Mouse (Mus musculus): ENCODE data around the gene Ubtd1. TPM values are rescaled to one million over a fixed set of nuclear protein-coding genes. Genes with fewer than 3 reads are reported as not detected.

Ubtd1 gene
- polyA plus RNA-seq, 1 experiment from 2014 or later: 9.9 TPM

DNA sequence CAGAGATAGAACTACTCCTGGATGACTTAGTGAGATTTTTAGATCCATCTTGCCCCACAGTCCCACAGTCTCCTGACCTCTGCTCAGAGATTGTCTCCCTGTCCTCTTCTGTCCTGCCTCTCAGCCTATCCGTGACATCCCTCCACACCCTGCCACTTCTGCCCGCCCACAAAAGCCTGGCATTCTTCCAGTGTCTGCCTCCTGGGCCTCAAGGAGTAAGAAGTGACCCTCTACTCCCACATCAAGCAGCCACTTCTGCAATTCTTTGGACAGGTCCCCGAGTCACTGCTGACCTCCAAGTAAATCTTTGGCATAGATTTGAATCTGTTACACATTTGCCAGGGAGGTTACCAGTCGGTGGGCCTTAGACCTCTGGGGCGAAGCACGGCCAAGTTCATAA is 72.7 kb downstream of the Ubtd1 start:
- Histone ChIP-seq H3K4me3 (ENCODE audit: low read depth, low read length) (no peak overlapping the region), H3K27me3 (replicated peaks; ENCODE audit: control insufficient read depth, insufficient read depth, low read length) (no peaks in the 10 kb centered on the region), H3K4me1 (replicated peaks; ENCODE audit: control insufficient read depth, insufficient read depth, low read length) (no peaks in the 10 kb centered on the region), H3K9ac (ENCODE audit: low read length) (no peak overlapping the region), H3K4me2 (ENCODE audit: low read length) (no peak overlapping the region), H3K27ac (ENCODE audit: low read depth) (no peak overlapping the region), H3K9me3 (ENCODE audit: control insufficient read depth, low read length) (no peaks in the 10 kb centered on the region), H3K36me3 (ENCODE audit: control insufficient read depth, insufficient read depth, low read length) (no peaks in the 10 kb centered on the region)
- ATAC-seq (replicated peaks; ENCODE audit: low FRiP score, low TSS enrichment, low read depth) (no peak), DNase-seq (ENCODE audit: low spot score) (no peak)
- 74% methylated on average over 6 of the region's 6 CpGs for WGBS

DNA sequence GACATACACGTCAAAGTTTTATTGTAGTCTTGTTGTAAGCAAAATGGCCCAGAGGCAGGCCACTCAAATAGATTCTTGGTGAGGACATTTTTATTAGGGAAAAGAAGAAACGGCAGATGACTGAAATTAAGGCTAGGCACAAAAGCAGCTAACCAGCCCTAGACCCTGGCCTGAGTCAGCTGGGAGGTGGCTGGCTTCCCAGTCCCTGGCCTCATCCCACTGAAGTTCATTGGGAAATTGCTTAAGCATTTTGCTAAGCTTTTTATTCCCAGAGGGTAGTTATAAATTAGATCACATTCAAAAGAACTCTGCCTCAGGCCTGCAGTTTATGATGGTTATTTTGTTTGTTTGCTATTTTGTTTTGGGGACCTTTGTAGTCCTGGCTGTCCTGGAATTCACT is 74.3 kb downstream of the Ubtd1 start:
- no peak overlapping the region for H3K4me3 ChIP-seq (ENCODE audit: low read depth, low read length)
- 76% methylated on average over 2 of the region's 2 CpGs for WGBS
- no peaks in the 10 kb centered on the region for H3K4me1 ChIP-seq (replicated peaks; ENCODE audit: control insufficient read depth, insufficient read depth, low read length)
- no peaks in the 10 kb centered on the region for H3K36me3 ChIP-seq (ENCODE audit: control insufficient read depth, insufficient read depth, low read length)
- DNase-seq (ENCODE audit: low spot score): no peak
- no peak overlapping the region for H3K9ac ChIP-seq (ENCODE audit: low read length)
- H3K27ac ChIP-seq (ENCODE audit: low read depth): no peak overlapping the region
- no peak overlapping the region for H3K4me2 ChIP-seq (ENCODE audit: low read length)
- no peaks in the 10 kb centered on the region for H3K27me3 ChIP-seq (replicated peaks; ENCODE audit: control insufficient read depth, insufficient read depth, low read length)
- no peaks in the 10 kb centered on the region for H3K9me3 ChIP-seq (ENCODE audit: control insufficient read depth, low read length)
- no peak for ATAC-seq (replicated peaks; ENCODE audit: low FRiP score, low TSS enrichment, low read depth)

DNA sequence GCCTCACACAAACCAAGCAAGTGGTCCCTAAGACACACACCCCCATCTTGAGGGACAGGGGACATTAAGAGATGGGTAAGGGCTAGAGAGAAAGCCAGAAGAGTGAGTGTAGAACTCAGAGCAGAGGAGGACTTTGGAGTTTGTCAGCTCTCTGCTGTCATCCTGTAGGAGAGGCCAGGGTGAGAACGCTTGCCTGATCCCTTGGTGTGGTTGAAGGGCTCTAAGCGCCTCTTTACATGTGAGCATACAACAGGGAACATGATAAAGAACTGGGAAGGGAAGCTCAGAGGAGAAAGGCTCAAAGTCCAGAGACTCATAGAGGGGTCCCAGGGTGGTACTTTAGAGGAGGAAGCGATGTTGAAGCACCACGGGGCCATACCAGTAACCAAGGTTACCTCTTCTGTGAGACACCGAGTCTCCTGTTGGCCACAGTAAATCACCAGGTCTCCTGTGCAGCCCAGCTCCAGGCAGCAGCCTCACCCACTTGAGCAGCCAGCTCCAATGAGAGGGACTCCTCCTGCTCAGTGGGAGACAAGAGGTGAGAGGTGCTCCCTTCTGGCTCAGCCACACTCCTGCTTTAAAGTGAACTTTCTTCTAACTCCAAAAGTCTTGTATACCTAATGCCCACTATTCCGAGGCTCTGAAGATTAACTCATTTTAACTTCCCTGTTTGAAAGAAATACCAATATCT is 75.3 kb downstream of the Ubtd1 start:
- Histone ChIP-seq H3K9ac (ENCODE audit: low read length) (no peak overlapping the region), H3K4me2 (ENCODE audit: low read length) (no peak overlapping the region), H3K4me3 (ENCODE audit: low read depth, low read length) (no peak overlapping the region), H3K27me3 (replicated peaks; ENCODE audit: control insufficient read depth, insufficient read depth, low read length) (no peaks in the 10 kb centered on the region), H3K36me3 (ENCODE audit: control insufficient read depth, insufficient read depth, low read length) (no peaks in the 10 kb centered on the region), H3K9me3 (ENCODE audit: control insufficient read depth, low read length) (no peaks in the 10 kb centered on the region), H3K27ac (ENCODE audit: low read depth) (no peak overlapping the region), H3K4me1 (replicated peaks; ENCODE audit: control insufficient read depth, insufficient read depth, low read length) (no peaks in the 10 kb centered on the region)
- 77% methylated on average over 6 of the region's 6 CpGs for WGBS
- DNase-seq (ENCODE audit: low spot score) (peak; percentile 46), ATAC-seq (replicated peaks; ENCODE audit: low FRiP score, low TSS enrichment, low read depth) (no peak)

DNA sequence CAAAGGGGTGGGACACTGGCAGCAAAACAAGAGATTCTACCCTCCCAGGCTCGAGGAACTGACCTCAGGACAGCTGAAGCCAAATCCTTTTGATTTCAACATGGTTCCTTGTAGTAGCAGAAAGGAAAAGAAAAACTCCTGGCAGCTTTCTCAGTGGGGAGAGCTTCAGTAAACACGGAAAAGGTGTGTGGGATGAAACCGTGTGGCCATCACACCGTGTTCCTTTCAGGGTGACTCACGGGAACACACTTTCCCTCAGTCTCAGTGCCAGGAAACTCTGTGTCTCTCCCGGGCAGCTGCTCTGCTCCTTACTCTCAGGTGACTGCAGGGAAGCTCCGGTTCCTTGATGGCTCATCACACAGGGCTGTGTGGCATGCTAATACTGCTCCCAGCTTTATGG is 76.9 kb downstream of the Ubtd1 start:
- ATAC-seq (replicated peaks; ENCODE audit: low FRiP score, low TSS enrichment, low read depth): no peak
- 63% methylated on average over 7 of the region's 7 CpGs for WGBS

DNA sequence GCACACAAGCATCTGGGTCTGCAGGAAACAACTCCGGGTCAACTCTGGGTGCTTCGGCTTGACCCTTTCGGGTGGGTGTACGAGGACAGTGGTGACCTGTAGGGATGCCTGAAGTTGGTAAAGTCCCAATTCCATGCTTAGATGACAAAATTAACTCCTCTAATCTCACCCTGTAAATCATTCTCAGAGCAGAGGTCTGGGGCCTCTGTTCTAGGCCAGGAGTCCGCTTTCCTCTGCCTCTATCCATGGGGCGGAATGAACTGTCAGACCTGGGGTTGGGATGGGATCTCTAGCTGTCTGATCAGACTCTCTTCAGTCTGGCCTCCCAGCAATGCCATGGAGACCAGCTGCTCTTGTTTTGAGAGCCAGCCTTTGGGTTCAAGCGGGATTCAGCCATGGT is 79.9 kb downstream of the Ubtd1 start:
- H3K4me2 ChIP-seq (ENCODE audit: low read length): no peak overlapping the region
- H3K9me3 ChIP-seq (ENCODE audit: control insufficient read depth, low read length): no peaks in the 10 kb centered on the region
- H3K27ac ChIP-seq (ENCODE audit: low read depth): no peak overlapping the region
- no peak for ATAC-seq (replicated peaks; ENCODE audit: low FRiP score, low TSS enrichment, low read depth)
- 89% methylated on average over 7 of the region's 7 CpGs for WGBS
- H3K27me3 ChIP-seq (replicated peaks; ENCODE audit: control insufficient read depth, insufficient read depth, low read length): no peaks in the 10 kb centered on the region
- no peak overlapping the region for H3K4me3 ChIP-seq (ENCODE audit: low read depth, low read length)
- no peak for DNase-seq (ENCODE audit: low spot score)
- no peaks in the 10 kb centered on the region for H3K4me1 ChIP-seq (replicated peaks; ENCODE audit: control insufficient read depth, insufficient read depth, low read length)
- H3K9ac ChIP-seq (ENCODE audit: low read length): no peak overlapping the region
- no peaks in the 10 kb centered on the region for H3K36me3 ChIP-seq (ENCODE audit: control insufficient read depth, insufficient read depth, low read length)

More for the DNA sequence above, 76.9 kb downstream of the Ubtd1 start:
- no peak overlapping the region for H3K4me2 ChIP-seq (ENCODE audit: low read length)
- no peaks in the 10 kb centered on the region for H3K4me1 ChIP-seq (replicated peaks; ENCODE audit: control insufficient read depth, insufficient read depth, low read length)
- H3K4me3 ChIP-seq (ENCODE audit: low read depth, low read length): no peak overlapping the region
- peak; percentile 47 for DNase-seq (ENCODE audit: low spot score)
- H3K27ac ChIP-seq (ENCODE audit: low read depth): no peak overlapping the region
- H3K9me3 ChIP-seq (ENCODE audit: control insufficient read depth, low read length): no peaks in the 10 kb centered on the region
- no peaks in the 10 kb centered on the region for H3K27me3 ChIP-seq (replicated peaks; ENCODE audit: control insufficient read depth, insufficient read depth, low read length)
- H3K9ac ChIP-seq (ENCODE audit: low read length): no peak overlapping the region
- H3K36me3 ChIP-seq (ENCODE audit: control insufficient read depth, insufficient read depth, low read length): no peaks in the 10 kb centered on the region

DNA sequence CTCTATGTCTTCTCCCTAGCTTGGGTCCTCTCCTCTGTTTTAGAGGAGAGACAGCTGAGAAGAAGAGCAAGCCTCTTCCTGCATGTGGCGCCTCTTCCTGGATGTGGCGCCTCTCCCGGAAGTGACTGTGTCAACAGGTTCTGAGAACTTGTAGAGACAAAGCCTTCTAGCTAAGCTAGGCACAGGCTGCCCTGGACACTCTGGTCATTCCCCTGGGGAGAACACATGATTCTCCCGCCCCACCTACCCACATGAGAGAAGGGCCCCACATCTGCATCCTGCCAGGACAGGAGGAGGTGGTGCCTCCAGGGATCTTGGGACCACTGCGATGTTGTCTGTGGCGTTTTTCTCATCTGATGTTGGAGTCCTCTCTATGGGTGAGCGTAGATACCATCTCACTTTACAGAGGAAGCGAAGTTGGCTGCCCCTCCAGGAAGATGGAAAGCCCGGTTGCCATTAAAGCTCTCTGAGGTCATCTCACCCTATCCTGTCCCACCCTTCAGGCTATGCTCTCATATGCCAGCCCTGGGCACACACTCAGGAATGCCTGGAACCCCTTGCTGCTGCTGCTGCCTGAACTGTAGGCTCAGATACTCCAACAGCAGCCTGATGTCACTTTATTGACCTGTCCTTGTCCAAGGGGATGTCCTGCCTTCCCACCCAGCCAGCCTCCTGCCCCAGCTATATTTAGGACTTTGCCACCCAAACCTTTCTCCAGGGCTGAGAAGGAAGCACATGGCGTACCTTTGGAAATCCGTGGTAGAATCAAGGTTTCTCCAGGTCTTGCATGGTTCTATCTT is 87.1 kb downstream of the Ubtd1 start:
- no peak overlapping the region for H3K4me2 ChIP-seq (ENCODE audit: low read length)
- H3K27me3 ChIP-seq (replicated peaks; ENCODE audit: control insufficient read depth, insufficient read depth, low read length): no peaks in the 10 kb centered on the region
- no peaks in the 10 kb centered on the region for H3K36me3 ChIP-seq (ENCODE audit: control insufficient read depth, insufficient read depth, low read length)
- H3K9ac ChIP-seq (ENCODE audit: low read length): no peak overlapping the region
- no peak for ATAC-seq (replicated peaks; ENCODE audit: low FRiP score, low TSS enrichment, low read depth)
- WGBS: 75% methylated on average over 11 of the region's 11 CpGs
- no peaks in the 10 kb centered on the region for H3K9me3 ChIP-seq (ENCODE audit: control insufficient read depth, low read length)
- no peaks in the 10 kb centered on the region for H3K4me1 ChIP-seq (replicated peaks; ENCODE audit: control insufficient read depth, insufficient read depth, low read length)
- no peak for DNase-seq (ENCODE audit: low spot score)
- no peak overlapping the region for H3K27ac ChIP-seq (ENCODE audit: low read depth)
- H3K4me3 ChIP-seq (ENCODE audit: low read depth, low read length): no peak overlapping the region

DNA sequence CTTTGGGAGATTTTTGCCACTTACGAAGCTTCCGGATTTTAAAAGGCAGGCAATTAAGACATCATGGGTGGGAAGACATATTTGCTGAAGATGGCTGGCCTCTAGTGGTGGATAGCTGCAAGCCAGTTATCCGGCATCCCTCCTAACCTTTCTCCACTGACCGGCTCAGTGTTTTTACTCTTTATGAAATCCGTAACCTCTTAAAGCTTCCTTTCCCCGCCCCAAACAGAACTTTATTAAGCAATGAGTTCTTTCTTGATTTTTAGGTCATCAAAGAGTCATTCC is 87.6 kb downstream of the Ubtd1 start:
- H3K36me3 ChIP-seq (ENCODE audit: control insufficient read depth, insufficient read depth, low read length): no peaks in the 10 kb centered on the region
- no peak overlapping the region for H3K27ac ChIP-seq (ENCODE audit: low read depth)
- no peaks in the 10 kb centered on the region for H3K9me3 ChIP-seq (ENCODE audit: control insufficient read depth, low read length)
- no peak for ATAC-seq (replicated peaks; ENCODE audit: low FRiP score, low TSS enrichment, low read depth)
- 53% methylated on average over 6 of the region's 6 CpGs for WGBS
- H3K4me1 ChIP-seq (replicated peaks; ENCODE audit: control insufficient read depth, insufficient read depth, low read length): no peaks in the 10 kb centered on the region
- H3K27me3 ChIP-seq (replicated peaks; ENCODE audit: control insufficient read depth, insufficient read depth, low read length): no peaks in the 10 kb centered on the region
- no peak for DNase-seq (ENCODE audit: low spot score)
- no peak overlapping the region for H3K4me3 ChIP-seq (ENCODE audit: low read depth, low read length)
- H3K4me2 ChIP-seq (ENCODE audit: low read length): no peak overlapping the region
- H3K9ac ChIP-seq (ENCODE audit: low read length): no peak overlapping the region

DNA sequence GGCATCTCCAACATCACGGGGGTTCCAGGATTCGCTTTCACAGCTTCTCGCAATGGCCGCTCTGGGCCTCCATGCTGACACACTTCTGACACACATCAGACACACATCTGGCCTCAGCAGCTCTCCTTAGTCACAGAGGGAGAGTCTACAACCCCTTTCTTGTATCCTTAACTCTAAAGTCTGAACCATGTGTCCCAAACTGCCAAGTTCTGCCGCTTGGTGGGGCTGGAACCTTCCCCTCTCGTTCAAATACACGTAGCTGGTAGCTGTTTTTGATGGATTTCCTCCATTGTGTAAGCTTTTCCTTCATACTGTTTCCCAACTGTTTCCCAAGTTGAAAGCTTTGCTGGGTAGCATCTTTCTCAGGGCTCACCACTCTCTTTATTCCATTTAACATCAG is 89.7 kb downstream of the Ubtd1 start:
- 67% methylated on average over 7 of the region's 7 CpGs for WGBS
- H3K27me3 ChIP-seq (replicated peaks; ENCODE audit: control insufficient read depth, insufficient read depth, low read length): no peaks in the 10 kb centered on the region
- H3K27ac ChIP-seq (ENCODE audit: low read depth): no peak overlapping the region
- no peaks in the 10 kb centered on the region for H3K9me3 ChIP-seq (ENCODE audit: control insufficient read depth, low read length)
- H3K36me3 ChIP-seq (ENCODE audit: control insufficient read depth, insufficient read depth, low read length): peaks cover 17% of the 10 kb centered on the region
- H3K4me3 ChIP-seq (ENCODE audit: low read depth, low read length): no peak overlapping the region
- no peak overlapping the region for H3K4me2 ChIP-seq (ENCODE audit: low read length)
- DNase-seq (ENCODE audit: low spot score): no peak
- no peak overlapping the region for H3K9ac ChIP-seq (ENCODE audit: low read length)
- ATAC-seq (replicated peaks; ENCODE audit: low FRiP score, low TSS enrichment, low read depth): no peak
- H3K4me1 ChIP-seq (replicated peaks; ENCODE audit: control insufficient read depth, insufficient read depth, low read length): no peaks in the 10 kb centered on the region

Data from intestine, embryonic 14.5 days (tissue).